Mouse (Mus musculus): ENCODE data around the gene Gli3. TPM values are rescaled to one million over a fixed set of nuclear protein-coding genes. Genes with fewer than 3 reads are reported as not detected.

Gene Gli3
- polyA plus RNA-seq, 1 experiment from 2014 or later, result 30.1 TPM

DNA sequence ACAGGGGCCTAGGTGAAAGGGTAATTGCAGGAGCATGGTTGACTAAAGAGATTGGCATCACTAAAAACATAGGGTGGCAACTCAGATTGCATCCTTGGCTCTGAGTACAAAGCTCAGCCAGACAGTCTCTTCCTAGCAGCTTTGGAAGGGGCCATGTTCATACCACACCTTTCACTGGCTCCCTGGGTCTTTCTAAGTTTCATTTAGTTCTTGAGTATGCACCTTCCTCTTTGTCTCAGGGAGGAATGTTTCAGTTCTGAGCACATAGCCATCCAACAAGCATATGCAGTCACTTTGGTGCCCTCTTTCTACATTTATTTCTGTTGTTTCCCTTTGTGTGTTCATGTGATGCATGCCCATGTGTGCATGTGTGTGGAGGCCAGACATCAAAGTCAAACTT is 212.4 kb downstream of the Gli3 start:
- no peak overlapping the region for H3K4me3 ChIP-seq
- peaks cover 3% of the 10 kb centered on the region; the same call in 1 of the 2 replicates for H3K36me3 ChIP-seq
- no peak overlapping the region for H3K27ac ChIP-seq
- no peak overlapping the region for H3K4me2 ChIP-seq
- no peaks in the 10 kb centered on the region for H3K27me3 ChIP-seq
- H3K4me1 ChIP-seq, result no peaks in the 10 kb centered on the region
- no peaks in the 10 kb centered on the region for H3K9me3 ChIP-seq
- ATAC-seq (ENCODE audit: insufficient number of reproducible peaks, low FRiP score, low TSS enrichment, low read depth), result no peak
- no peak overlapping the region for H3K9ac ChIP-seq

DNA sequence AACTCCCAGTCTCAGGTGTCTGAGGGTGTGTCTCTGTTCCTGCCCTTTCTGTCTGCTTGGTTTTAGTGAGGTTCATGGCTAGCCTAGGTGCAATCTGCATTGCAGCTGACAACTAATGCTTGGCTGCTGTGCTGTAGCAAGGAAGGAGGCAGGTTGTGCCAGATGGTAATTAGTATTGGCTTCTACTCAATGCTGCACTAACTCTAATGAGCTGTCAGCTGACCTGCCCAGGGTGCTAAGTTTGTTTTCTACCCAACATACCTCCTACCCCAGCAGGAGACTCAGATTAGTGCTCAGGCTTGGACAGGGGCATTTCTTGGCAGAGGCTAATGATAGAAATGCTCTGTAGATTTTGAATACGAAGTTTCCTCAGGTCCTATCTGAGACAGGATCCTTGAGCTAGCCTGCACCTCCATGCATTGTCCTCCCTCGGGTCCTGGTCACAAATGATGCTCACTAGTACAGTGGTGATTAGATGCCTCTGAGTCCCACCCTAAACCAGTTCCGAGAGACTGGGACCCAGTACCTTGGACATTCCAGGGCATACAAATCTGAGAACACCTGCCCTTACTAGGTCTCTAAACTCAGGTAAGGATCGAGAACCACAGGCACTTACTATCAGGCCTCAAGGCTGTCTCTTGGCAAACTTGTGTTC is 214.2 kb downstream of the Gli3 start:
- WGBS, result 85% methylated on average over 4 of the region's 4 CpGs
- Histone ChIP-seq H3K9ac (no peak overlapping the region), H3K9me3 (no peaks in the 10 kb centered on the region), H3K4me3 (no peak overlapping the region), H3K27me3 (no peaks in the 10 kb centered on the region), H3K27ac (no peak overlapping the region), H3K4me2 (no peak overlapping the region), H3K4me1 (no peaks in the 10 kb centered on the region), H3K36me3 (peaks cover 3% of the 10 kb centered on the region; the same call in 1 of the 2 replicates)
- ATAC-seq (ENCODE audit: insufficient number of reproducible peaks, low FRiP score, low TSS enrichment, low read depth), result no peak

DNA sequence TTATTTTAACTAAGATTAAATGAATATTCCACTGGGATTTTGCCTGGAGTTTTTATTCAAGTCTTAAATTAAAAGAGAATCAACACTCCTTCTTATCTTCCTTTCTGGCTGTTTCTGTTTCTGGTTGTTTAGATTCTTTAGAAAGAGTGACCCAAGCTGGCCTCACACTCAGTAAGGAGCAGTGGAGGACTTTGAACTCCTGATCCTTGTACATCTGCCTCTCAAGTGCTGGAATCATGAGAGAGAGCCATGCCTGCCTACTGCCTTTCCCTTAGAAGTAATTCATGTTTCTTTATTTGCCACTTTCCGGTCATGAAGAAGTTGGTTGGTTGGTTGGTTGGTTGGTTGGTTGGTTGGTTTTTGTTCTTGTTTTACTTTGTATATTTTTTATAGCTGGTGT is 218.5 kb downstream of the Gli3 start:
- Histone ChIP-seq H3K4me2 (no peak overlapping the region), H3K9me3 (no peaks in the 10 kb centered on the region), H3K36me3 (peaks cover 8% of the 10 kb centered on the region; the same call in 1 of the 2 replicates), H3K27me3 (no peaks in the 10 kb centered on the region), H3K27ac (no peak overlapping the region), H3K4me1 (no peaks in the 10 kb centered on the region), H3K9ac (no peak overlapping the region), H3K4me3 (no peak overlapping the region)
- ATAC-seq (ENCODE audit: insufficient number of reproducible peaks, low FRiP score, low TSS enrichment, low read depth), result no peak
- 91% methylated on average over 1 of the region's 1 CpGs for WGBS

DNA sequence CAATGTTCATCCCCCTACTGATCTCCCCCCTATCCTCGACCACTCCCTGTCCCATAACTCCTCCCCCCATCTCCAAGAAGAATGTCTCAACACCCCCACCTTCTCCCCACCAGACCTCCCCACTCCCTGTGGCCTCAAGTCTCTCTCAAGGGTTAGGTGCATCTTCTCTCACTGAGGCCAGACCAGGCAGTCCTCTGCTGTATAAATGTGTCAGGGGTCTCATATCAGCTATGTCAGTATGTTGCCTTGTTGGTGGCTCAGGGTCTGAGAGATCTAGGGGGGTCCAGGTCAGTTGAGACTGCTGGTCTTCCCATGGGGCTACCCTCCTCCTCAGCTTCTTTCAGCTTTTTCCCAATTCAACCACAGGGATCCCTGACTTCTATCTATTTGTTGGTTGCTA is 220.0 kb downstream of the Gli3 start:
- no peak for ATAC-seq (ENCODE audit: insufficient number of reproducible peaks, low FRiP score, low TSS enrichment, low read depth)
- 67% methylated on average over 1 of the region's 1 CpGs for WGBS
- H3K9ac ChIP-seq, result no peak overlapping the region
- no peaks in the 10 kb centered on the region for H3K4me1 ChIP-seq
- H3K4me2 ChIP-seq, result no peak overlapping the region
- no peak overlapping the region for H3K27ac ChIP-seq
- H3K4me3 ChIP-seq, result no peak overlapping the region
- no peaks in the 10 kb centered on the region for H3K9me3 ChIP-seq
- peaks cover 8% of the 10 kb centered on the region; the same call in 1 of the 2 replicates for H3K36me3 ChIP-seq
- no peaks in the 10 kb centered on the region for H3K27me3 ChIP-seq

DNA sequence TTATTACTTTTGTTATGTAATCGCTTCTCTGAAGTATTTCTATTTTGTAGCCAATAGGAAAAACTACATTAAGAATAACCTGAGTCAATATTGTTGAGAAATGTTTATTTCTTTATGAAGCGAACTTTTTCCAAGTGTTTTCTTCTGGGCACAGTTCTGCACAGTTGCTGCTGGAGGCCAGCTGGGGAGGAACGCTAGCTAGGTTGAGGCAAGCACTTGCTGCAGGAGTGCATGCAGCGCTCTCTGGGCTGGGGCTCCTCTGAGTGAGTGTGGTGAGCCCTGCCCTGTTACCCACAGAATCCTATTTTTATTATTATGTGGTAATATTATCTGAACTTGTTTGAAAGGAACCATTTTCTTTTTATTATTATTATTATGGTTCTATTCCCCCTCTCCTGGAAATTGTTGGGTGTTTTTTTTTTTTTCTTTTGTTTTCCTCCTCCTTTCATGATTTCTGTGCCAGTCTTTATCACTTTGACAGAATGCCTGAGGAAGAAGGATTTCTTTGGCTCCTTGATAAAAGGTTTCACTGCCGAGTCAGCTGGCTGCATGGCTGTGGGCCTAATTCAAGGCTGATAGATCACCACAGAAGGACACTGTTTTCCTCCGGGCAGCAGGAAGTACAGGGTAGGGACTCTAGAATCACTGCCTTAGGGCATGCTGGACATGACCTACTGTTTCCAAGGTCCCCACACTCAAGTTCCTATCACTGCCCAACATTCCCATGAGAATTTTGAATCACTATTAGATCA is 225.2 kb downstream of the Gli3 start:
- ATAC-seq (ENCODE audit: insufficient number of reproducible peaks, low FRiP score, low TSS enrichment, low read depth), result no peak
- Histone ChIP-seq H3K36me3 (peaks cover 4% of the 10 kb centered on the region; the same call in 1 of the 2 replicates), H3K27me3 (no peaks in the 10 kb centered on the region), H3K4me1 (no peaks in the 10 kb centered on the region), H3K9me3 (no peaks in the 10 kb centered on the region), H3K4me3 (no peak overlapping the region), H3K4me2 (no peak overlapping the region), H3K9ac (no peak overlapping the region), H3K27ac (no peak overlapping the region)
- 82% methylated on average over 6 of the region's 6 CpGs for WGBS

DNA sequence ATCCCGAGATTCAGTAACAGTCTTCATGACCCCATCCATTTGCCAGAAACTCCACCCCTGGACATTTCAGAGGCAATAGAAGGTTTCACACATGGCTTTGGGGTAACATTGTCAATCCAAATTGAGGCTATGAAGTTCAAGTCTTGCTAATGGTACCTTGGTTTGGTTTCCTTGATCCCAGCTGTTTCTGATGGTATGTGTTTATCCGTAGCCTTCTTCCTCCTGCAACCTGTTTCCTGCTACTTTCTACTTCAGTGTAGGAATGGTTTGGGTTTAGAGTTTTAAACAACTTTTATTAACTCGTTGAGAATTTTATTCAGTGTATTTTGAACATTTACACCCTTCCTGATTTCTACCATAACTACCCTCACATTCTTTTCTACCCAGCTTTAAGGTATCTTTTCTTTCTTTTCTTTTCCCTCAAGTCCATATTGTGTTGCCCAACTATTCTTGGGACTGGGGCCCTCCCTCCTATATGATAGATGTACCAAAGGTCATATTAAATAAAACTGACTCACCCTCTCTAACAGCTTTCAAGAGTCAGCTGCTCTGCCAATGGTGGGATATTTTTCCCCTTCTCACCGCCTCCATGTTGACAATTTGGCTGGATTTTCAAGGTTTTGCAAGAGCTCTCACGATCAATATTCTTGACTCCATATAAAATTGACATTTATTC is 225.9 kb downstream of the Gli3 start:
- no peaks in the 10 kb centered on the region for H3K27me3 ChIP-seq
- H3K9ac ChIP-seq, result no peak overlapping the region
- H3K9me3 ChIP-seq, result no peaks in the 10 kb centered on the region
- no peak overlapping the region for H3K4me2 ChIP-seq
- H3K36me3 ChIP-seq, result peaks cover 4% of the 10 kb centered on the region; the same call in 1 of the 2 replicates
- no peak overlapping the region for H3K27ac ChIP-seq
- WGBS, result 82% methylated on average over 5 of the region's 5 CpGs
- H3K4me3 ChIP-seq, result no peak overlapping the region
- no peak for ATAC-seq (ENCODE audit: insufficient number of reproducible peaks, low FRiP score, low TSS enrichment, low read depth)
- no peaks in the 10 kb centered on the region for H3K4me1 ChIP-seq

DNA sequence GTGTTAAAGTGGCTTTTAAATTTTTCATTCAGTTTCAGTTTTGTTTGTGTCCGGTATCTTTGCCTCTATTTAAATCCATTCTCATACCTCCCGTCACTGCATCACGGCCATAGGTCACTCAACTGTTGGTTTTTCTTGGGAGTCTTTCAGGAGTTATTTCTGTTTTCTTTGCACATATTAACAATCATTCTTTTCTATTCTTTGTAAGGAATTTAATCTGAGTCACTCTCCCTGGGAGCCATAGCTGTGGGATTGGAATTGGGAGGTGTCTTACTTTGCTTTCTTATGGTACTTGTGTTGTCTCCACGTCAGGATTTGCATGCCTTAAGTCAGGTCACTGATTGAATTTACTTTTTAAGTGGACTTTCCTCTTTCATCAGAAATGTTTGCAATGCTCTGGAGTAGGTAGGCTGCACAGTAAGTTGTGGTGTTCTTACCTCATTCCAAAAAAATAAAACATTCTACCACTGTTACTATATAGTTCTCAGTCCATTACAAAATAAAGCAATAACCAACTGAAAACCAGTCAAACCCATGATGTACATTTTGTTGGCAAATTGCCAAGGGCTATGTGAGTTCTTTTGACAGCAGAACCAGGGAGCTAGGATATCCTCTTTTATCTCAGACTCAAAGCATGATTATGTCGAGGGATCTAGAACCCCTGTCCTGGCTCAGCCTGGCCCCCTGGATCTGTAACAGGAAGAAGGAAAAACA is 228.9 kb downstream of the Gli3 start:
- Histone ChIP-seq H3K4me2 (no peak overlapping the region), H3K4me3 (no peak overlapping the region), H3K27me3 (no peaks in the 10 kb centered on the region), H3K36me3 (no peaks in the 10 kb centered on the region; the same call in 1 of the 2 replicates), H3K9me3 (no peaks in the 10 kb centered on the region), H3K4me1 (no peaks in the 10 kb centered on the region; the same call in 1 of the 2 replicates), H3K27ac (no peak overlapping the region), H3K9ac (no peak overlapping the region)
- no peak for ATAC-seq (ENCODE audit: insufficient number of reproducible peaks, low FRiP score, low TSS enrichment, low read depth)
- 73% methylated on average over 5 of the region's 5 CpGs for WGBS

DNA sequence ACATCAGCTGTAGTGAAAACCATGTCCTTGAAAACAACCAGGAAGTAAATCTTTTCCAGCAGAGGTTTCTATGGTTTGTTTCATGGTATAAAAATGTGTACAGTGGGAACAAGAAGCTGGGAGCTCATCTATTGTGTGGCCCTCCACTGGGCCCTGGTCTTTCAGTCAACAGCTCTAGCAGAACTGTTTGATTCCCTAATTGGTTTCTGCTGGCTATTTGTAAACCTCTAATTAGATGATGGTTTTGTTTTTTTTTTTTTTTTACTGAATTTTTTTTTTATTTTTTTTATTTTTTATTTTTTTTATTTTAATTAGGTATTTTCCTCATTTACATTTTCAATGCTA is 229.4 kb downstream of the Gli3 start:
- no peak overlapping the region for H3K9ac ChIP-seq
- no peaks in the 10 kb centered on the region for H3K9me3 ChIP-seq
- H3K27ac ChIP-seq, result no peak overlapping the region
- H3K36me3 ChIP-seq, result no peaks in the 10 kb centered on the region; the same call in 1 of the 2 replicates
- H3K4me1 ChIP-seq, result no peaks in the 10 kb centered on the region; the same call in 1 of the 2 replicates
- H3K4me3 ChIP-seq, result no peak overlapping the region
- H3K27me3 ChIP-seq, result no peaks in the 10 kb centered on the region
- H3K4me2 ChIP-seq, result no peak overlapping the region
- ATAC-seq (ENCODE audit: insufficient number of reproducible peaks, low FRiP score, low TSS enrichment, low read depth), result no peak

DNA sequence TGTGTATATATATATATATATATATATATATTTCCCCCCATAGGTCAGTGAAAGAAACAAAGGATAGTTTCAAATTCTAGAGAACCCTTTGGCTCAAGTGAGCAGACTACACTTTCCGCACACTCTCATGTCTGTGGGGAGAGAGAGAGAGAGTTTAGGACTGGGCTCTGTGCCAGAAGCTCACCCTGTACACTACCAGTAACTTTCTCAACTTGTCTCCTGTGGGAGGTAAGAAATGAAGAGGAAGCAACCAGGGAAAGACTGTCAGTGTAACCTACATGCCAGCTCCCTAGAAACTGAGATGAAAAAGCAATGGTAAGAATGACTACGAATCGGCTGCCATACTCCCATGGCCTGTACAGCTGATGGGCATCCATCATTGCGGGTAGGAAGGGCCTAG is 235.2 kb downstream of the Gli3 start:
- no peak overlapping the region for H3K9ac ChIP-seq
- H3K4me1 ChIP-seq, result peaks cover 2% of the 10 kb centered on the region; the same call in 1 of the 2 replicates
- no peaks in the 10 kb centered on the region for H3K36me3 ChIP-seq
- H3K4me3 ChIP-seq, result no peak overlapping the region
- peak overlapping the region; percentile 71; the same call in 1 of the 2 replicates for H3K27ac ChIP-seq
- no peaks in the 10 kb centered on the region for H3K27me3 ChIP-seq
- H3K4me2 ChIP-seq, result no peak overlapping the region
- H3K9me3 ChIP-seq, result no peaks in the 10 kb centered on the region
- no peak for ATAC-seq (ENCODE audit: insufficient number of reproducible peaks, low FRiP score, low TSS enrichment, low read depth)
- WGBS, result 75% methylated on average over 4 of the region's 4 CpGs

DNA sequence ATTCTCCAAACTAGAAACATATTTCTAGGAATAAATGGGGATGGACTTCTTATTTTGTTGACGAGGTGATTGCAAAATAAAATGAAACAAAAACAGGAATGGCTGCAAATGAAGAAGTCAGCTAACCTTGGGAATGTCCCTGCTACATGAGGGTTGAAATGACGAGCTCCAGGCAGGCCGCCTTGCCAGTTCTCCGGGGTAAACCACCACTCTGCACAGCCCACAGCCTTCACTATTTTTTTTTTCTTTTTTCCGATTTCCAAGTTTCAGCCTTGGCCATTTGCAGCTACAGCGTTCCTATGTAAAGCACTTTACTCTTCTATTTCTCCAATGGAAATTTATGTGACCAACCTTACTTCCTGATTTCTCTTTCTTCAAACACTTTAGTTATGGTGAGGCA is 236.1 kb downstream of the Gli3 start:
- no peak overlapping the region for H3K4me3 ChIP-seq
- 45% methylated on average over 6 of the region's 6 CpGs for WGBS
- ATAC-seq (ENCODE audit: insufficient number of reproducible peaks, low FRiP score, low TSS enrichment, low read depth), result no peak
- H3K9ac ChIP-seq, result no peak overlapping the region
- H3K27ac ChIP-seq, result peak overlapping the region; percentile 72
- H3K27me3 ChIP-seq, result no peaks in the 10 kb centered on the region
- H3K36me3 ChIP-seq, result no peaks in the 10 kb centered on the region
- no peaks in the 10 kb centered on the region for H3K9me3 ChIP-seq
- H3K4me2 ChIP-seq, result no peak overlapping the region
- peaks cover 2% of the 10 kb centered on the region; the same call in 1 of the 2 replicates for H3K4me1 ChIP-seq

DNA sequence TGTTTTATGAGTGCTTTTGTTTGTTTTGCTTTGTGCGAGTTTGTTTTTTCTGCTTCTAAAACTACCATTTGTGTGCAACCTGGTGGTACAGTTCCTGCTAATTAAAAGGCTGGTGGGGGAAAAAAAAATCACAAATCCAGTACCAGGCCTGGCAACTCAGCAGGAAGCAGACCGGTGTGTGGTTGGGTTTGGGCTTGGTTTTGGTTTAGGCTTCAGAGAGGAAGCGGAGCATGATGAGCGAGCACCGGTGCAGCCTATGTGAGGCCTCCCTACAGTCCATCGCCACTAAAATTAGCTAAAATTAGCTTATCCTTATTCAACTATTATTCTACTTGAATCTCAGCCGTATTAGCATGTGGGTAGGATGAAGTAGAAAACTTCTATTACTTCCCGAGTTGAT is 241.6 kb downstream of the Gli3 start:
- no peak for ATAC-seq (ENCODE audit: insufficient number of reproducible peaks, low FRiP score, low TSS enrichment, low read depth)
- no peaks in the 10 kb centered on the region for H3K9me3 ChIP-seq
- H3K4me2 ChIP-seq, result no peak overlapping the region
- 0 out of 2 replicates have a peak overlapping the region, but pooled peaks have one; percentile 9 for H3K27ac ChIP-seq
- no peak overlapping the region for H3K9ac ChIP-seq
- H3K4me1 ChIP-seq, result peaks cover 7% of the 10 kb centered on the region; the same call in 1 of the 2 replicates
- H3K36me3 ChIP-seq, result no peaks in the 10 kb centered on the region
- H3K27me3 ChIP-seq, result no peaks in the 10 kb centered on the region
- no peak overlapping the region for H3K4me3 ChIP-seq
- WGBS, result 72% methylated on average over 8 of the region's 8 CpGs

Data from limb, embryonic 15.5 days (tissue).